Mouse (Mus musculus): ENCODE data around the gene Frmd4a. TPM values are rescaled to one million over a fixed set of nuclear protein-coding genes. Genes with fewer than 3 reads are reported as not detected.

Frmd4a gene
- polyA plus RNA-seq, 1 experiment from 2014 or later = 3.8 TPM

DNA sequence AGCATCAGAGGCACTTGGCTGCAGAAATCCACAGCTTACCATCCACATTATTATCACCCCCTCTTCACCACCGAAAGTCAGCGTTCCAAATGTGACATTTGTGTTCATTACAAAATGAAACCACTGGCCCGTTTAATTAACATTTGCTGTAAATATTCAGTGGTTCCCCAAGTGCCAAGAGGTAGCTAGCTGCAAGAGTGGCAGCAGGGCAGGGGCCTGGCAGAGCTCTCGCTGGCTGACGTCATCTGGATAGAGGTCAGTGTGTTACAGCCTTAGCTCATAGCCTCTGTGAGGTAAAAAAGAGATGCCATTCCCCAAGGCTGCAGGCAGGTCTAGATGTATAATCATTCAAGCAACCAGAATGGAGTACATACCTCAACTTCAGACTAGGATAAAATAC lies 473.3 kb downstream of the Frmd4a start:
- H3K9ac ChIP-seq (ENCODE audit: low read length) = no peak overlapping the region
- TF ChIP-seq CTCF (IDR thresholded peaks at IDR 0.05; ENCODE audit: low read depth) = no peak
- TF ChIP-seq EP300 (optimal IDR thresholded peaks at IDR 0.05) = no peak
- no peak for ATAC-seq (ENCODE audit: low FRiP score, low TSS enrichment)

DNA sequence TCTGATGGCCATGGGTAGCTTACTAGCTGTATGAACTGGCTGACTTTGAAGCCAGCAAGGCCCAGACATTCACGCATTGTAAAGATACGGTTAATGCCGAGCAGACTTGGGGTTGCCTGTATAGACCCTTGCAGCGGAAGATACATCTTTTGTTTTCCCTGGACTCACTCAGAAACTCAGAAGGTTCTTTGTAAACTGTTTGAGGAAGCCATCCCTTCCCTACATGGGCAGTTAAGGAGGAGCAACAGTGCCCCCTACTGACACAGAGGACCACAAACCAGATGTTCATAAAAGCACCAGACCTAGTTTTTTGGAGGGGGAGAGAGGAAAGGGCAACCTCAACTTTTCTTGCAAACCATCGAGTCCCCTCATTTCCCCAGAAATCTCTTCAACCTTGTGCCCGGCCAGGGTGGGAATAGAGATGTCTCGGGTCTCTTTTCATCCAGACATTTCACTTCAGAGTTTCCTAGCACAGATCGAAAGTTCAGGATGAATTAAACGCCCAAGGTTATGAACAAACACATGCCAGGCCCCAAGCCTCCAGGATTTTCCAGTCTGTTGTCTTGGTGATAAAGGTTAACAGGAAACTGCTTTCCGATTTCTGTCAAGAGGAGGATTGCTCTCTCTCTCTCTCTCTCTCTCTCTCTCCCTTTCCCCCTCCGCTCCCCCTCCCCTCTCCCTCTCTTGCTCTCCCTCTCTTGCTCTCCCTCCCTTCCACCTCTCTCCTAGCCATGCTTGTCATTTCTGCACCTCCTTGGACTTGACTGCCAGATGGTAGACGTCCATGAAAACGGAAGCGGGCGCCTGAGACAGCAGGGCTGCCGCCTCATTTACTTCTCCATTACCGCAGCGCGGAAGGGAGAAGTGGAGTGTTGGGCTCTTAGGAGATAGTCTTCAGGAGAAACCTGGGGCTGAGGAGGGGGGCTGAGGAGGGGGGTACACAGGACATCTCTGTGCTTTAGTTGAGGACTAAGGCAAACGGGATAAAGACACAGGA lies 475.3 kb downstream of the Frmd4a start:
- Histone ChIP-seq H3K27ac (replicated peaks) (no peak overlapping the region), H3K4me2 (replicated peaks; ENCODE audit: low read depth) (0 out of 2 replicates have a peak overlapping the region, but pooled peaks have one; percentile 3), H3K4me3 (ENCODE audit: low read depth, low read length) (no peak overlapping the region), H3K27me3 (ENCODE audit: control insufficient read depth, insufficient read depth, low read length) (no peaks in the 10 kb centered on the region), H3K36me3 (ENCODE audit: control insufficient read depth, insufficient read depth, low read length) (no peaks in the 10 kb centered on the region), H3K4me1 (replicated peaks; ENCODE audit: control insufficient read depth, insufficient read depth) (no peaks in the 10 kb centered on the region), H3K9me3 (ENCODE audit: control insufficient read depth, low read length) (no peaks in the 10 kb centered on the region), H3K9ac (ENCODE audit: low read length) (no peak overlapping the region)
- DNase-seq (ENCODE audit: low spot score) (peak; percentile 69), ATAC-seq (ENCODE audit: low FRiP score, low TSS enrichment) (peak; percentile 68; the same call in 1 of the 2 replicates)
- TF ChIP-seq CTCF (IDR thresholded peaks at IDR 0.05; ENCODE audit: low read depth) (peak; percentile 93), EP300 (optimal IDR thresholded peaks at IDR 0.05) (no peak)
- WGBS = 31% methylated on average over 20 of the region's 20 CpGs

More for the DNA sequence above, 473.3 kb downstream of the Frmd4a start:
- H3K4me1 ChIP-seq (replicated peaks; ENCODE audit: control insufficient read depth, insufficient read depth) = no peaks in the 10 kb centered on the region
- no peaks in the 10 kb centered on the region for H3K27me3 ChIP-seq (ENCODE audit: control insufficient read depth, insufficient read depth, low read length)
- 65% methylated on average over 5 of the region's 5 CpGs for WGBS
- no peaks in the 10 kb centered on the region for H3K36me3 ChIP-seq (ENCODE audit: control insufficient read depth, insufficient read depth, low read length)
- no peak overlapping the region for H3K4me3 ChIP-seq (ENCODE audit: low read depth, low read length)
- no peak overlapping the region for H3K4me2 ChIP-seq (replicated peaks; ENCODE audit: low read depth)
- no peak overlapping the region for H3K27ac ChIP-seq (replicated peaks)
- no peaks in the 10 kb centered on the region for H3K9me3 ChIP-seq (ENCODE audit: control insufficient read depth, low read length)
- DNase-seq (ENCODE audit: low spot score) = no peak

DNA sequence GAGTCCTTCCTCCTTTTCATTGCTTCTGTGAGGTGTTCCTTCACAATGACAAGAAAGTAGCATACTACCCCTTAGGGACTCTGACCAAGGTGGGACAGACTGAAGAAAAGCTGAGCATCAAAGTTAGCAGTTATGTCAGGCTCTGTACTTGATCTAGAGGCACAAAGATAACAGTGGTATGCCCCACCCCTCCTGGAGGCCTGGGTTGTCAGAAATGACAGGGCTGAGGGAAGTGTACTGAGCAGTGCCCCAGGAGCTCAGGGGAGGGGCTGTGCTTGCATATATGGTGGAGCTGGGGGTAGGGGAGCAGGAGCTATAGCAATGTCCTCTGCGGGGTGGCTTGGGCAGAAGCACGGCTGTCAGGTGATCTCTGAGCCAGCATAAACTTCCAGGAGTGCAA lies 477.0 kb downstream of the Frmd4a start:
- DNase-seq (ENCODE audit: low spot score) = no peak

DNA sequence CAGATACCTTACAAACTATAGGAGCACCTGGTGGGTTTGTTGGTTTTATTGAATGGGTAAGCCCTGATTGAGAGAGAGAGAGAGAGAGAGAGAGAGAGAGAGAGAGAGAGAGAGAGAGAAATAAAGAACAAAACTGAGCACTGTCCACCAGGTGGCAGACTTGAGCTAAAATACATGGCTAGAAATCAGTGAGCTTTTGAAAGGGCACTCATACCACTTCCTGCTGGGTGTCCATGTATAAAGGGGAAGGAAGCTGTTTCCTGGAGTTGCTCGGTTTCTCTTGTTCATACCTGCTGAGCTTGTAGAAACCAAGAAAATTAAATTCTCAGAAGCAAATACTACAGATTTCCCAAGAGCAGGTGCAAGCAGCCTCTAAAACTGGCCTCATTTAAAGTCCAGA lies 481.7 kb downstream of the Frmd4a start:
- Histone ChIP-seq H3K4me3 (ENCODE audit: low read depth, low read length) (no peak overlapping the region), H3K27ac (replicated peaks) (no peak overlapping the region), H3K36me3 (ENCODE audit: control insufficient read depth, insufficient read depth, low read length) (no peaks in the 10 kb centered on the region), H3K4me2 (replicated peaks; ENCODE audit: low read depth) (no peak overlapping the region), H3K27me3 (ENCODE audit: control insufficient read depth, insufficient read depth, low read length) (no peaks in the 10 kb centered on the region), H3K9me3 (ENCODE audit: control insufficient read depth, low read length) (no peaks in the 10 kb centered on the region), H3K4me1 (replicated peaks; ENCODE audit: control insufficient read depth, insufficient read depth) (no peaks in the 10 kb centered on the region), H3K9ac (ENCODE audit: low read length) (no peak overlapping the region)
- ATAC-seq (ENCODE audit: low FRiP score, low TSS enrichment) (peak; percentile 78), DNase-seq (ENCODE audit: low spot score) (peak; percentile 73)
- 9% methylated on average over 1 of the region's 1 CpGs for WGBS
- TF ChIP-seq CTCF (IDR thresholded peaks at IDR 0.05; ENCODE audit: low read depth) = peak; percentile 87
- TF ChIP-seq EP300 (optimal IDR thresholded peaks at IDR 0.05) = no peak

More for the DNA sequence above, 477.0 kb downstream of the Frmd4a start:
- no peak for ATAC-seq (ENCODE audit: low FRiP score, low TSS enrichment)
- H3K4me1 ChIP-seq (replicated peaks; ENCODE audit: control insufficient read depth, insufficient read depth) = no peaks in the 10 kb centered on the region
- H3K9me3 ChIP-seq (ENCODE audit: control insufficient read depth, low read length) = no peaks in the 10 kb centered on the region
- H3K27me3 ChIP-seq (ENCODE audit: control insufficient read depth, insufficient read depth, low read length) = no peaks in the 10 kb centered on the region
- H3K36me3 ChIP-seq (ENCODE audit: control insufficient read depth, insufficient read depth, low read length) = no peaks in the 10 kb centered on the region
- no peak overlapping the region for H3K4me2 ChIP-seq (replicated peaks; ENCODE audit: low read depth)
- no peak overlapping the region for H3K27ac ChIP-seq (replicated peaks)
- WGBS = 83% methylated on average over 2 of the region's 2 CpGs
- H3K9ac ChIP-seq (ENCODE audit: low read length) = no peak overlapping the region
- no peak overlapping the region for H3K4me3 ChIP-seq (ENCODE audit: low read depth, low read length)
- TF ChIP-seq EP300 (optimal IDR thresholded peaks at IDR 0.05) = no peak
- no peak for TF ChIP-seq CTCF (IDR thresholded peaks at IDR 0.05; ENCODE audit: low read depth)

DNA sequence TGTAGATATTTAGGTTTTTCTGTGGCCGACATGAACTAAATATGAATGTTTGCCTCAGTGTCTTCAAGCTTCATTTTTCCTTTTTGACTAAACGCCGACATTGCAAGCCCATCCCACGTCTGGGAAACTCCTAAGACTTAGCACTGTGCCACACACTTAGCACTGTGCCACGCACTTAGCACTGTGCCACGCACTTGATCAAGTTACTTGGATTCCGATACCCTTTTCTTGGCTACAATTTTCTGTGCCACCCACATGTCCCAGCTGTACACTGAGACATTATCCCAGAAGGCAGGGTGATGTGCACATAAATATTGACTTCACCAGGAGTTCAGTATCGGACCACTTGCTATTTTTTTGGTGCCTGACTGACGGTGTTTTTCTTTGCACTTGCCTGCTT lies 482.4 kb downstream of the Frmd4a start:
- Histone ChIP-seq H3K9ac (ENCODE audit: low read length) (no peak overlapping the region), H3K9me3 (ENCODE audit: control insufficient read depth, low read length) (no peaks in the 10 kb centered on the region), H3K27ac (replicated peaks) (no peak overlapping the region), H3K4me3 (ENCODE audit: low read depth, low read length) (no peak overlapping the region), H3K4me2 (replicated peaks; ENCODE audit: low read depth) (no peak overlapping the region), H3K4me1 (replicated peaks; ENCODE audit: control insufficient read depth, insufficient read depth) (no peaks in the 10 kb centered on the region), H3K27me3 (ENCODE audit: control insufficient read depth, insufficient read depth, low read length) (no peaks in the 10 kb centered on the region), H3K36me3 (ENCODE audit: control insufficient read depth, insufficient read depth, low read length) (no peaks in the 10 kb centered on the region)
- TF ChIP-seq CTCF (IDR thresholded peaks at IDR 0.05; ENCODE audit: low read depth) (no peak), EP300 (optimal IDR thresholded peaks at IDR 0.05) (no peak)
- ATAC-seq (ENCODE audit: low FRiP score, low TSS enrichment) = no peak
- no peak for DNase-seq (ENCODE audit: low spot score)
- WGBS = 87% methylated on average over 9 of the region's 9 CpGs

All from stomach, postnatal 0 days (tissue).